Mouse (Mus musculus) midbrain, embryonic 15.5 days (tissue): Measurements from ENCODE around the gene Plppr1. TPM values are rescaled to one million over a fixed set of nuclear protein-coding genes. Genes with fewer than 3 reads are reported as not detected.
"Not testable (repeated sequence)": the region's sequence is repeated elsewhere in the genome, so short reads cannot be mapped to it uniquely, and the experiment has no call there.

Experiments used
- ATAC-seq: fragments of 200-750 bp; cut with Nextera tagmentation; replicated peaks from 2 replicates; pipeline ENCODE4 v1.8.0; 2017; ENCODE audit warnings: moderate TSS enrichment
- H3K27ac ChIP-seq: fragments of 300-500 bp; sonication (generic); 2 replicates; pipeline ENCODE4 v1.5.1; 2015; ENCODE audit warnings: mild to moderate bottlenecking, inconsistent platforms
- H3K27me3 ChIP-seq: fragments of 300-500 bp; sonication (generic); replicated peaks from 2 replicates; pipeline ENCODE4 v1.6.1; 2015; ENCODE audit warnings: inconsistent platforms
- H3K36me3 ChIP-seq: fragments of 300-500 bp; sonication (generic); replicated peaks from 2 replicates; pipeline ENCODE4 v1.6.1; 2015; ENCODE audit warnings: inconsistent platforms
- H3K4me1 ChIP-seq: fragments of 300-500 bp; sonication (generic); 2 replicates; pipeline ENCODE4 v1.6.1; 2015; ENCODE audit warnings: inconsistent platforms
- H3K4me2 ChIP-seq: fragments of 300-500 bp; sonication (generic); 2 replicates; pipeline ENCODE4 v1.6.1; 2015; ENCODE audit warnings: inconsistent platforms, mild to moderate bottlenecking, moderate library complexity
- H3K4me3 ChIP-seq: fragments of 300-500 bp; sonication (generic); 2 replicates; pipeline ENCODE4 v1.5.1; 2015; ENCODE audit warnings: mild to moderate bottlenecking, inconsistent platforms
- H3K9ac ChIP-seq: fragments of 300-500 bp; sonication (generic); 2 replicates; pipeline ENCODE4 v1.6.1; 2015; ENCODE audit warnings: mild to moderate bottlenecking, inconsistent platforms
- H3K9me3 ChIP-seq: fragments of 300-500 bp; sonication (generic); 2 replicates; pipeline ENCODE4 v1.6.1; 2016; ENCODE audit warnings: inconsistent platforms
- WGBS: fragments of 180-500 bp; shearing (Covaris S2); methylation state at CpG from one replicate; pipeline ENCODE4 v1.1.7; 2015; ENCODE audit warnings: mixed read lengths; 5-methylcytosine and 5-hydroxymethylcytosine counted together
- polyA plus RNA-seq: library from polyadenylated mRNA; unstranded; fragments of >200 nt; fragmentation: Nextera tagmentation; extraction: Ambion mirVana; gene quantifications from 2 replicates; pipeline ENCODE4 v1.2.1, GENCODE M21; 2015

The Plppr1 gene
- polyA plus RNA-seq, 1 experiment from 2014 or later = 57.7 TPM

DNA sequence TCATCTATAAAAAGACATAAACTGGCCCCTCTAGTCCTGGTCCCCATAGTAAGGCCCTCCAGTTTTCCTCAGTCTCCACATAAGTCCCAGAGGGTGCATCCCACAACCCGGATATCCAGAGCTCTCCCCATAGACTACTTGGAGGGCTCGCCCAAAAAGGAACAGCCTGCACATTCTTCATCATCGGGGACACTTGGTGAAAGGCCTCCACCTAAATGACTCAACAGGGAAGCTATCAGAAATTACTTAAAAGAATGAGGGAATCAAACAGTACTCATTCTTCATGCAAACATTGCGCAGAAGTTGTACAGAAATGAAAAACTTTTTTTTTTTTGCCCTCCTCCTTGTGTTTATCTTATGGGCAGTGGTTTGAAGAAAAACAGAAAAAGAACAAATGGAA lies 291.4 kb downstream of the Plppr1 start:
- WGBS = 92% methylated on average over 4 of the region's 4 CpGs
- no peak overlapping the region for H3K4me3 ChIP-seq
- H3K27ac ChIP-seq = no peak overlapping the region
- H3K4me1 ChIP-seq = no peaks in the 10 kb centered on the region
- H3K9me3 ChIP-seq = no peaks in the 10 kb centered on the region
- H3K36me3 ChIP-seq = no peaks in the 10 kb centered on the region
- no peaks in the 10 kb centered on the region for H3K27me3 ChIP-seq
- no peak overlapping the region for H3K9ac ChIP-seq
- no peak overlapping the region for H3K4me2 ChIP-seq
- no peak for ATAC-seq

- no peaks in the 10 kb centered on the region for H3K36me3 ChIP-seq
- 85% methylated on average over 2 of the region's 2 CpGs for WGBS
- H3K9me3 ChIP-seq = no peaks in the 10 kb centered on the region
- no peaks in the 10 kb centered on the region for H3K4me1 ChIP-seq
- no peak overlapping the region for H3K27ac ChIP-seq
- H3K9ac ChIP-seq = no peak overlapping the region
- no peaks in the 10 kb centered on the region for H3K27me3 ChIP-seq
- no peak overlapping the region for H3K4me2 ChIP-seq
- ATAC-seq = no peak
- no peak overlapping the region for H3K4me3 ChIP-seq
Measured at GRCm38 (mm10) chr4:49357097-49357496, 298.0 kb downstream of the Plppr1 start.

DNA sequence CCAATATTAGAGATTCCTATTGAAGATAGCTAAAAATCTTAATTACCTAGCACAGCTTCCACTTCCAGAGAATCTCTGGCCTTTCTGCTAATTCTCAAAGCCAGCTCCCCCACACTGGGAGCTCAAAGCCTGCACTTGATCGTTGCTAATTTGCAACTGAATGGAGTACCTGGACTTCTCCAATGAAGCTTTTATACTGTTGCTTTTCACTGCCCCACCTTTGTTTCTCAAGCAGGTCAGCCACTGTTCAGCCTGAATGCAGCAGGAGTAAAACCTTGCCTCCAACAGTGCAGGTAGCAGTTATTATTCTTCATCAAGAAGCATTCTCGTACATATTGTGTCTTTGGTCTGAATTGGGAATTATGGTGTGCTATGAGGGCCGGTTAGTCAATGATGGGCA lies 309.0 kb downstream of the Plppr1 start:
- H3K4me1 ChIP-seq, H3K9me3 ChIP-seq, H3K36me3 ChIP-seq, H3K9ac ChIP-seq, ATAC-seq, H3K4me3 ChIP-seq, H3K4me2 ChIP-seq, H3K27ac ChIP-seq, H3K27me3 ChIP-seq: not testable (repeated sequence)
- WGBS = 85% methylated on average over 3 of the region's 3 CpGs

DNA sequence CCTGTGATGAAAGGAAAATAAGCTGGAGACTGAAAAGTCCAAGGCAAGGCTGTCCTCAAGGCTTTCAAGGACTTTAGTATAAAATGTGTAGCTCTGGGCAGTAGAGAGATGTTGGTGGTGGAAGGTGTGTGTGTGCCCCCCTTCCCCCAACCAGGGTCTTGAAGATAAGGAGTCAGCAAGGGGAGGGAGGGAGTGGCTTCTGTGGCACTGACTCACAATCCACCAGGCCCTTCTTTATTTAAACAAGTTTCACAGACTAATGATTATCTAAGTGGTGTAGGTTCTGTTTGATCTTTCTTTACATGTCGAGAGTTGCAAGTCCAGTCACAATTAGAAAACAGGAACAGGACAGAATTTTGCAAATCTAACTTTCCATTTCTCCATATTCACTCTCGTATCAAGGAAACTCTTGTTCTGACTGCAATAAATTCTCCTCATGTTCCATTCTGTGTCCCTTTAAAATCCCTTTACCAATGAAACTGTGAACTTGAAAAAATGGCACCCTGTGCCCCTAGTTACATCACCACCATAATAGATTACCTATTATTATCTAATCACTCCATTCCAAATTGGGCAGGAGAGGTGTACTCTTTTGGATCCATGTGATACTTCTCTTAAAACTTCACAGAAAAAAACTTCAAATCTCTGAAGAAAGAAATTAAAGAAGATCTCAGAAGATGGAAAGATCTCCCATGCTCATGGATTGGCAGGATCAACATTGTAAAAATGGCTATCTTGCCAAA lies 324.7 kb downstream of the Plppr1 start:
- H3K9ac ChIP-seq, H3K27ac ChIP-seq, H3K4me2 ChIP-seq, ATAC-seq, H3K27me3 ChIP-seq, H3K36me3 ChIP-seq, H3K9me3 ChIP-seq, H3K4me1 ChIP-seq, H3K4me3 ChIP-seq: not testable (repeated sequence)
- 87% methylated on average over 2 of the region's 2 CpGs for WGBS

DNA sequence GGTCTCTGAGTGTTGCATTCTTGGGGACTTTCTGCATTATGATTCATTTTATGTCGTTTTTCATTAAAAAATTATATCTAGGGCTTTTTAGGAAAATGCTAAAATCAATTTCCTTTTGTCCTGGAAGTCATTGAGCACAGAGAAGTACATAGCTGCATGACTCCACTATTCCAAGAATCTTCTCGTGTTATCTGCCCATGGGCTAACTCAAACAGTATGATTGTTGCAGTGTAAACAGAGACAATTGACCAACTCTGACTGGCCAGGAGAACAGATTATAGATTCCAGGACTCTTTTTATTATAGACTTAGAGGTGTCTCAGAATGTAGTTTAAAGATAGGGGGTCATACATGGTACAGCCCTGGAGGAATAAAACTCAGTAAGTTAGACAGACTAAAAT lies 327.8 kb downstream of the Plppr1 start:
- no peak overlapping the region for H3K9ac ChIP-seq
- no peaks in the 10 kb centered on the region for H3K27me3 ChIP-seq
- no peak overlapping the region for H3K4me2 ChIP-seq
- no peaks in the 10 kb centered on the region for H3K4me1 ChIP-seq
- no peaks in the 10 kb centered on the region for H3K9me3 ChIP-seq
- no peaks in the 10 kb centered on the region for H3K36me3 ChIP-seq
- WGBS = 53% methylated on average over 2 of the region's 2 CpGs
- H3K4me3 ChIP-seq = no peak overlapping the region
- ATAC-seq = no peak
- no peak overlapping the region for H3K27ac ChIP-seq
